Mouse (Mus musculus) ES-E14 (cell line): Measurements from ENCODE around the gene Gm340. TPM values are rescaled to one million over a fixed set of nuclear protein-coding genes. Genes with fewer than 3 reads are reported as not detected.
A peak's percentile ranks its signal among the peaks of the same experiment; 100 is the strongest.

Source experiments
- DNase-seq: peaks from one replicate; pipeline ENCODE4 v3.0.0-alpha.2; 2013; ENCODE audit warnings: low read depth, low spot score
- H3K27ac ChIP-seq: 2 replicates; pipeline ENCODE4 v1.5.1; 2012; ENCODE audit warnings: low read depth, mild to moderate bottlenecking, low read length, moderate library complexity, mixed read lengths; ENCODE audit not compliant: poor library complexity, insufficient read depth, severe bottlenecking
- H3K36me3 ChIP-seq: 2 replicates; pipeline ENCODE4 v1.6.1; 2012; ENCODE audit warnings: mild to moderate bottlenecking, low read length, moderate library complexity, mixed read lengths; ENCODE audit not compliant: control insufficient read depth, poor library complexity, insufficient read depth, severe bottlenecking
- H3K4me1 ChIP-seq, 2 experiments: fragments of 150-350 bp in 1 of 2; sonication (generic) in 1 of 2; 2 replicates each; pipeline ENCODE4 v1.6.1; 2012; ENCODE audit warnings: low read length in 2 of 2, mild to moderate bottlenecking in 1 of 2, mixed read lengths in 1 of 2; ENCODE audit not compliant: control insufficient read depth in 2 of 2, insufficient read depth in 2 of 2, poor library complexity in 1 of 2
- H3K4me3 ChIP-seq, 2 experiments: fragments of 150-350 bp in 1 of 2; sonication (generic) in 1 of 2; 2 replicates each; pipeline ENCODE4 v1.5.1; 2012; ENCODE audit warnings: low read length in 2 of 2, low read depth in 1 of 2, mild to moderate bottlenecking in 1 of 2, mixed read lengths in 1 of 2; ENCODE audit not compliant: insufficient read depth in 1 of 2, poor library complexity in 1 of 2, severe bottlenecking in 1 of 2
- H3K9ac ChIP-seq: 2 replicates; pipeline ENCODE4 v1.6.1; 2012; ENCODE audit warnings: low read depth, mild to moderate bottlenecking, low read length, mixed read lengths; ENCODE audit not compliant: poor library complexity, insufficient read depth, severe bottlenecking
- H3K9me3 ChIP-seq: fragments of 150-350 bp; sonication (generic); 2 replicates; pipeline ENCODE4 v1.6.1; 2012; ENCODE audit warnings: low read depth, mild to moderate bottlenecking, low read length; ENCODE audit not compliant: control insufficient read depth, insufficient read depth
- CHD2 ChIP-seq: IDR thresholded peaks from 2 replicates; pipeline ENCODE4 v1.6.1; 2014; ENCODE audit warnings: mild to moderate bottlenecking, low read depth, low read length, inconsistent platforms
- HCFC1 ChIP-seq: IDR thresholded peaks from 2 replicates; pipeline ENCODE4 v1.6.1; 2012; ENCODE audit warnings: low read length, inconsistent platforms, borderline replicate concordance; ENCODE audit not compliant: insufficient read depth
- MAFK ChIP-seq: IDR thresholded peaks from 2 replicates; pipeline ENCODE4 v1.6.1; 2014; ENCODE audit warnings: mild to moderate bottlenecking, low read depth, low read length, inconsistent platforms; ENCODE audit not compliant: insufficient read depth
- ZC3H11A ChIP-seq: IDR thresholded peaks from 2 replicates; pipeline ENCODE4 v1.6.1; 2012; ENCODE audit warnings: low read depth, mild to moderate bottlenecking, inconsistent platforms, low read length, borderline replicate concordance
- ZNF384 ChIP-seq: IDR thresholded peaks from 2 replicates; pipeline ENCODE4 v1.6.1; 2012; ENCODE audit warnings: low read depth, low read length, inconsistent platforms
- in situ Hi-C, 2 experiments: fragments of 600-800 bp; cut with MboI; formaldehyde crosslinking; loops; one replicate each; pipeline ENCODE4 v1.15.1; 2025; ENCODE audit warnings: low sequenced_read_pairs in 2 of 2, inconsistent platforms in 1 of 2; ENCODE audit not compliant: unreplicated experiment in 2 of 2
- total RNA-seq: library from RNA; depleted of rRNA; stranded (reverse); fragments of 300-350 nt; gene quantifications from 2 replicates; pipeline ENCODE4 v1.2.3, GENCODE M21; 2012

Gm340 gene
- total RNA-seq, 1 experiment, result 23.2 TPM

GRCm38 (mm10) chr19:41600647-41601046 is 18.5 kb downstream of the Gm340 start:
- Histone ChIP-seq H3K9ac (no peak overlapping the region), H3K27ac (no peak overlapping the region), H3K9me3 (no peaks in the 10 kb centered on the region), H3K4me1 (peaks cover 1 to 2% of the 10 kb centered on the region in 2 experiments; a peak in 2 of 4 replicates), H3K4me3 (peak overlapping the region; percentile 38 to 48; a peak in 3 of 4 replicates), H3K36me3 (no peaks in the 10 kb centered on the region)
- DNase-seq, result no peak
- in situ Hi-C loops, result no loop called here
- TF ChIP-seq ZNF384 (no peak), MAFK (no peak), ZC3H11A (no peak), CHD2 (no peak), HCFC1 (no peak)

- in situ Hi-C loops, result no loop called here
- TF ChIP-seq ZNF384, result no peak
- TF ChIP-seq MAFK, result peak; percentile 52; the same call in 1 of the 2 replicates
- TF ChIP-seq ZC3H11A, result no peak
- TF ChIP-seq CHD2, result no peak
- H3K9ac ChIP-seq, result no peak overlapping the region
- no peaks in the 10 kb centered on the region for H3K9me3 ChIP-seq
- H3K4me1 ChIP-seq, result no peaks in the 10 kb centered on the region
- no peaks in the 10 kb centered on the region for H3K36me3 ChIP-seq
- no peak for DNase-seq
- H3K4me3 ChIP-seq, result no peak overlapping the region
- H3K27ac ChIP-seq, result no peak overlapping the region
These were observed 24.2 kb downstream of the Gm340 start for GRCm38 (mm10) chr19:41606208-41606987.

DNA sequence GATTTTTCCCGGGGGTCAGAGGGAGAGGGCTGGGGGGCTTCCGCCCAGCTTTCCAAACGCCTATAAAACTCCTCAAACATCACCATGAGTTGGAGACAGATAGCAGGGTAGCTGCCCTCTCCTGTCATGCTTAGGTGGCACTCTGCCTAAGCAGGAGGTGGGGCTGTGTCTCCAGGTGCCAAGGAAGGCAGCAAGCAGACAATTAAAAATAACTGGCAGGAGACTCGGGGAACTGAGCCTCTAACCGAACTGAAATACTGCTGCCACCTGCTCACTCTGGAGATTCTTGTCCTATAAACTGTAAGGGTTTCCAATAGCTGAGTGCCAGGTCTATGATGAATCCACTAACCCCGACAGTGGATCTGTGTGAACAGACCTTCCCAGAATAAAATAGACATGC is 29.5 kb downstream of the Gm340 start:
- Histone ChIP-seq H3K4me1 (no peaks in the 10 kb centered on the region), H3K4me3 (no peak overlapping the region), H3K36me3 (no peaks in the 10 kb centered on the region), H3K9ac (no peak overlapping the region), H3K9me3 (no peaks in the 10 kb centered on the region), H3K27ac (no peak overlapping the region)
- no peak for DNase-seq
- TF ChIP-seq MAFK (no peak), HCFC1 (no peak), ZC3H11A (no peak)
- in situ Hi-C loops, result no loop called here

- H3K36me3 ChIP-seq, result no peaks in the 10 kb centered on the region
- DNase-seq, result no peak
- in situ Hi-C loops, result no loop called here
- no peak overlapping the region for H3K4me3 ChIP-seq
- no peak overlapping the region for H3K27ac ChIP-seq
- no peaks in the 10 kb centered on the region for H3K9me3 ChIP-seq
- no peak overlapping the region for H3K9ac ChIP-seq
- H3K4me1 ChIP-seq, result no peaks in the 10 kb centered on the region
- TF ChIP-seq CHD2 (no peak), ZNF384 (no peak), ZC3H11A (no peak), HCFC1 (no peak), MAFK (no peak)
These were observed 31.3 kb downstream of the Gm340 start for GRCm38 (mm10) chr19:41613325-41614087.
